Mouse (Mus musculus) layer of hippocampus, postnatal 14 days (tissue): ENCODE measurements at regions not wholly inside any gene's neighbourhood (a gene's known extent, or its start where the extent isn't known, plus 50 kb on each side); places are given as distances from the start of the nearest gene placed in this dataset.
A peak's percentile ranks its signal among the peaks of the same experiment; 100 is the strongest.

ENCODE experiments used
- DNase-seq, 2 experiments: peaks; one replicate each; pipeline ENCODE4 v3.0.0; 2021 to 2022; ENCODE audit warnings: low spot score in 2 of 2, mixed read lengths in 1 of 2

GRCm38 (mm10) chr7:124670477-124670876 lies 687.8 kb downstream of the Hs3st4 start:
- no peak for DNase-seq

- no peak for DNase-seq
Observed at GRCm38 (mm10) chr7:124671117-124671516, 688.4 kb downstream of the Hs3st4 start.

- DNase-seq, result no peak
Observed at GRCm38 (mm10) chr7:124676854-124677515, 694.3 kb downstream of the Hs3st4 start.

GRCm38 (mm10) chr7:124680561-124680960 lies 697.9 kb downstream of the Hs3st4 start:
- DNase-seq, result no peak

- peak; percentile 40 to 61 for DNase-seq
Observed at GRCm38 (mm10) chr7:124681212-124681611, 698.5 kb downstream of the Hs3st4 start.

GRCm38 (mm10) chr7:124681820-124682219 lies 699.2 kb downstream of the Hs3st4 start:
- DNase-seq, result peak in 1 of 2 experiments; percentile 19

GRCm38 (mm10) chr7:124685424-124685823 lies 702.8 kb downstream of the Hs3st4 start:
- DNase-seq, result no peak

- DNase-seq, result peak in 1 of 2 experiments; percentile 47
Observed at GRCm38 (mm10) chr7:124704163-124704824, 721.6 kb downstream of the Hs3st4 start.

GRCm38 (mm10) chr7:124707143-124707542 lies 724.5 kb downstream of the Hs3st4 start:
- no peak for DNase-seq

GRCm38 (mm10) chr7:124708771-124709485 lies 726.3 kb downstream of the Hs3st4 start:
- peak in 1 of 2 experiments; percentile 23 for DNase-seq

GRCm38 (mm10) chr7:124720927-124721326 lies 723.5 kb upstream of the Kdm8 start:
- no peak for DNase-seq

- no peak for DNase-seq
Observed at GRCm38 (mm10) chr7:124742086-124742485, 702.4 kb upstream of the Kdm8 start.

GRCm38 (mm10) chr7:124746321-124746720 lies 698.2 kb upstream of the Kdm8 start:
- no peak for DNase-seq

- DNase-seq, result no peak
Observed at GRCm38 (mm10) chr7:124748396-124748795, 696.1 kb upstream of the Kdm8 start.

- no peak for DNase-seq
Observed at GRCm38 (mm10) chr7:124759084-124759483, 685.4 kb upstream of the Kdm8 start.

GRCm38 (mm10) chr7:124777822-124778221 lies 666.7 kb upstream of the Kdm8 start:
- DNase-seq, result no peak

GRCm38 (mm10) chr7:124782816-124783215 lies 661.7 kb upstream of the Kdm8 start:
- peak; percentile 18 to 48 for DNase-seq

GRCm38 (mm10) chr7:124784995-124785394 lies 659.5 kb upstream of the Kdm8 start:
- DNase-seq, result no peak

GRCm38 (mm10) chr7:124785896-124786295 lies 658.6 kb upstream of the Kdm8 start:
- no peak for DNase-seq

GRCm38 (mm10) chr7:124788781-124789180 lies 655.7 kb upstream of the Kdm8 start:
- peak; percentile 22 to 68 for DNase-seq

GRCm38 (mm10) chr7:124803101-124803500 lies 641.4 kb upstream of the Kdm8 start:
- no peak for DNase-seq

GRCm38 (mm10) chr7:124834692-124835091 lies 609.8 kb upstream of the Kdm8 start:
- DNase-seq, result no peak
